Mouse (Mus musculus) cortical plate, adult 2 months (tissue): ENCODE measurements around the gene Gm49486. TPM values are rescaled to one million over a fixed set of nuclear protein-coding genes. Genes with fewer than 3 reads are reported as not detected.

Source experiments
- H3K27ac ChIP-seq: fragments of 200-500 bp; 2 replicates; pipeline ENCODE4 v1.5.1; 2012; ENCODE audit warnings: low read length, control low read depth, inconsistent platforms; ENCODE audit not compliant: insufficient read depth
- H3K4me1 ChIP-seq: fragments of 200-500 bp; 2 replicates; pipeline ENCODE4 v1.6.1; 2011; ENCODE audit warnings: low read length; ENCODE audit not compliant: control insufficient read depth, insufficient read depth
- H3K4me3 ChIP-seq: fragments of 200-500 bp; 2 replicates; pipeline ENCODE4 v1.5.1; 2011; ENCODE audit warnings: mild to moderate bottlenecking, low read length, control low read depth; ENCODE audit not compliant: insufficient read depth
- CTCF ChIP-seq: fragments of 200-500 bp; IDR thresholded peaks from 2 replicates; pipeline ENCODE4 v1.5.1; 2011; ENCODE audit warnings: mild to moderate bottlenecking, control low read depth, low read length; ENCODE audit not compliant: insufficient read depth; ENCODE audit errors: extremely low read depth
- POLR2A ChIP-seq: fragments of 200-500 bp; IDR thresholded peaks from 2 replicates; pipeline ENCODE4 v1.6.1; 2011; ENCODE audit warnings: mild to moderate bottlenecking, low read length, control low read depth; ENCODE audit not compliant: insufficient read depth; ENCODE audit errors: extremely low read depth
- polyA plus RNA-seq: library from polyadenylated mRNA; depleted of rRNA; stranded (reverse); fragments of >200 nt; gene quantifications from 2 replicates; pipeline ENCODE4 v1.2.3, GENCODE M21; 2012

Gm49486 gene
- polyA plus RNA-seq, 1 experiment = 1.2 TPM

DNA sequence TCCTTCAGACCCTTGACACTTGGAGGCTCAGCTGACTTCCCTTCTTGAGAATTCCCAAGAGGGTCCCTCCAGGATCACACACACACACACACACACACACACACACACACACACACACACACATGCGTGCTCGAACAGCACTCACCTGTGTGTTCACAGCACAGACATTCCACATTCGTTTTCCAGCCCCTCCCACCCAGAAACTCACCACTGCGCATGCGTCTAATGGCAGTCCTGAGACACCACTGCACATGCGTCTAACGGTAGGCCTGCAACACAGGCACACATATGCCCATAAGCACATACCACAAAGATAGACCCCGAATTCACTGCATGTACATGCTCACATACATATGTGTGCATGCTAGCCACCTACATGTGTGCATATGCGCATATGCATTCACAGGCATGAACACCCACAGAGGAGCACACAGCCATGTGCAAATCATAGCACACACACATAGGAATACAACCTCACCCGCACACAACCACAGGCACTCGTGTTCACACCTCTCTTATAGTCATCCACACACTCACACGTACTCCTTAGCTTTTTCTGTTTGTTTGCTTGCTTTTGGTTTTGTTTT, 29.7 kb upstream of the Gm49486 start:
- no peak overlapping the region for H3K4me3 ChIP-seq
- TF ChIP-seq CTCF (no peak), POLR2A (no peak)
- H3K4me1 ChIP-seq = no peaks in the 10 kb centered on the region
- H3K27ac ChIP-seq = no peak overlapping the region

DNA sequence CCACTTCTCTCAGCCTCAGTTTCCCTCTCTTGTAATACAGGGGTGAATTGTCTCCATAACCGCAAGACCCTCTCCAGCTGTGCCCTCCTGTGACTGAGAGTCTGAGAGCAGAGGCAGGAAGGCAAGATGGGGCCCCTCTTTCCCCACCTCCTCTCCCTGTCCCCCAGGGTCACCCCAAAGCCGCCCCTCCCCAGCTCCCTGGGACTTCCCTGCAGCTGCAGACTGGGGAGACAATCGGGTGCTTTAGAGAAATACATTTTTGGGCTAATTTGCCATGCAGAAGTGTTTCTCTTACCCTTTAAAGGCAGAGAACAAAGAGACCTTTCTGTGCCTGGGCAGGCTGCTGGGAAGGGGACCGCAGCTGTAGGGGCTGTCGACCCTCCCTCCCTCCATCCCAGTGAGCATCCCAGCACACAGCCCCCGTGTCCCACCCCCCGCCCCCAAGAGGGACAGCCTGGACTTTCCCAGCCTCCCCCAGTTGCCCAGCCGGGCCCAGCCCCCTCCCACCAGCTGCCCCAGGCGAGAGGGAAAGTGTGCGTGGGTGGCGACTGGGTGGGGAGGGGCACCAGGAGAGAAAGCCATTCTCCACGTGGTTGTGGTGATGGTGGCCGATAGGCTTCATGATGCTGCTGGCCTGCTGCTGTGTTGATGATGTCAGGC, 27.6 kb upstream of the Gm49486 start:
- Histone ChIP-seq H3K4me3 (no peak overlapping the region), H3K27ac (peak overlapping the region; percentile 69), H3K4me1 (no peaks in the 10 kb centered on the region)
- TF ChIP-seq CTCF (no peak), POLR2A (no peak)

DNA sequence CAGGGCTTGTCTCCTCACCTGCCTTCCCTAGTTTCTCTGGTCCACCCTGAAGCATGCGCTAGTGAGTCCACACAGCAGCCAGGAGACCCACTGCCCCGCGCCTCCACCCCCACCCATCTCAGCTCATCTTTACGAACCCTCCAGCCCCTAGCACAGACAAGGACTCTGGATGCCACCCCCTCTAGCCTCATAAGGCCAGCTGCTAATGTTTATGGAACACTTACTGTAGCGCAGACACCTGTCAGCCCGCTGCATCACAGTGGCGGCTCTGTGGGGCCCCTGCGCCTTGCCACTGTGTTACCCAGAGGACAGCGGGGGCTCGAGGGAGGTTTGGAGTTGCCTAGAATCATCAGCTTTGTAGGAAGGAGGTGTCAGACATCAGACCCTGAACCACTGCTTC, 26.6 kb upstream of the Gm49486 start:
- Histone ChIP-seq H3K4me1 (no peaks in the 10 kb centered on the region), H3K4me3 (no peak overlapping the region), H3K27ac (peak overlapping the region; percentile 48)
- no peak for TF ChIP-seq CTCF
- TF ChIP-seq POLR2A = no peak

DNA sequence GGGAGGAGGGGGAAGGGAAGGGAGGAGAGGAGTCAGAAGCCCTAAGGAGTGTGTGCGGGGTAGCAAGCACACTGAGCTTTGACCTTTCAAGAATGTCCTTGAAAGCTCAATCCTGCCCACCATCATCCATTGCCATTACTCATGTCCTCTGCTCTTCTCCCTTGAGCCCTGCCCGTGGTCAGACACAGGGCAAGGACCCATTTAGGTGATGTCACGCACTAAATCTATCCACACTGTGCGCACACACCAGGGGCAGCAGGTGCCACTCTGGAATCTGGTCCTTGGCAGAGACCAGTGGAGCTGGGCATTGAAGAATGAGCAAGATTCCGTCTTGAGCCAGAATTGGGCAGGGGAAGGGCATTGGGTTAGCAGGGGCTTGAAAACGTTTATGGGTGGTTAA, 21.0 kb upstream of the Gm49486 start:
- no peak for TF ChIP-seq CTCF
- no peak for TF ChIP-seq POLR2A

DNA sequence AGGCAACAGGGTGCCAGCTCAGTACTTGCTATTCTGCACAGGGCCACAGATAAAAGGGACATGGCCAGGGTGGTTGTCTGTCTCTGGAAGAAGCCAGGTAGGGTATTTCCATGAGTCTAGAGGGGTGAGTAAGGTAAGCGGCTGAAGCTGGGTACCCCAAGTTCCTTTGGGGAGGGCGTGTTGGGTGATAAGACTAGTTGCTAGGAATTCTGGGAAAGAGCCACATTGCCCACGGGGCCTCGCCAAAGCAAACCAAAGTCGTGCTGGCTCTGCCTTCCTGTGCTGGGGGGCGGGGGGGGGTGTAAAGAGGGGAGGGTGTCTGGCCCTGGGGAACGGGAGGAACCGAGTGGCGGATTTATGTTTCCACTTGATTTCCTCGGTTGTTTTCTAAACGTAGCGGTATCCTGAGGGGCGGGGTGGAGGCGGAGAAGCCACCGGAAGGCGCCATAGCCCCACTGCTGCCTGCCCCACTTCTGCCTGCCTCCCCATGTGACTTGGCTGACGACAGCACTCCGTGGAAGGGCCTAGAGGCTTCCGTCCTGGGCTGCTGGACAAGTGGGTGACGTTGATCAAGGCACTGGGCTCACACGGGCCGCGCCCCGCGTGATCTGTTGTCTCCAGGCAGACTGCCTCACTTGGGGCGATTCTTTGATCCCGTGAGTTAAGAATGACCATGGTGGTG, 20.3 kb upstream of the Gm49486 start:
- Histone ChIP-seq H3K27ac (peak overlapping the region; percentile 10; the same call in 1 of the 2 replicates), H3K4me1 (no peaks in the 10 kb centered on the region), H3K4me3 (no peak overlapping the region)
- TF ChIP-seq CTCF (no peak), POLR2A (no peak)

More for the DNA sequence above, 21.0 kb upstream of the Gm49486 start:
- Histone ChIP-seq H3K4me1 (no peaks in the 10 kb centered on the region), H3K27ac (no peak overlapping the region; the same call in 1 of the 2 replicates), H3K4me3 (no peak overlapping the region)

DNA sequence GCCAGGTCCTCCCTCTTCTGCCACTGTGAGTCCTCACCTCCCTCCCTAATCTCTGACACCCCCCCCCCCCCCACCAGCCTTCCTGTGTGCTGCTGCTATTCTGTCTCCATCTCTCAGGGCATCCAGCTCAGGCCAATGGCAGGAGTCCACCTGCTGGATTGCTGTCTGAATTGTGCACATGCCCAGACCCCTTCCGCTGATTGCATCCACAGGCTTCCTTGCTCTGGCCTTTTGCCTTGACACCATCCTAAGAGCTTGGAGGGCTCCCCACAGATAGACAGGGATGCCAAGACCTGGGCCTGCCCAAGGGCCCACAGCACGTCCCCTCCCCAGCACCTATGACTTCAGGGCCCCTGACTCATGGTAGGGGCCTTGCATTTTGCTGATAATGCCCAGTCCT, 18.8 kb upstream of the Gm49486 start:
- no peaks in the 10 kb centered on the region for H3K4me1 ChIP-seq
- H3K27ac ChIP-seq = no peak overlapping the region
- TF ChIP-seq POLR2A = no peak
- no peak for TF ChIP-seq CTCF
- H3K4me3 ChIP-seq = no peak overlapping the region

DNA sequence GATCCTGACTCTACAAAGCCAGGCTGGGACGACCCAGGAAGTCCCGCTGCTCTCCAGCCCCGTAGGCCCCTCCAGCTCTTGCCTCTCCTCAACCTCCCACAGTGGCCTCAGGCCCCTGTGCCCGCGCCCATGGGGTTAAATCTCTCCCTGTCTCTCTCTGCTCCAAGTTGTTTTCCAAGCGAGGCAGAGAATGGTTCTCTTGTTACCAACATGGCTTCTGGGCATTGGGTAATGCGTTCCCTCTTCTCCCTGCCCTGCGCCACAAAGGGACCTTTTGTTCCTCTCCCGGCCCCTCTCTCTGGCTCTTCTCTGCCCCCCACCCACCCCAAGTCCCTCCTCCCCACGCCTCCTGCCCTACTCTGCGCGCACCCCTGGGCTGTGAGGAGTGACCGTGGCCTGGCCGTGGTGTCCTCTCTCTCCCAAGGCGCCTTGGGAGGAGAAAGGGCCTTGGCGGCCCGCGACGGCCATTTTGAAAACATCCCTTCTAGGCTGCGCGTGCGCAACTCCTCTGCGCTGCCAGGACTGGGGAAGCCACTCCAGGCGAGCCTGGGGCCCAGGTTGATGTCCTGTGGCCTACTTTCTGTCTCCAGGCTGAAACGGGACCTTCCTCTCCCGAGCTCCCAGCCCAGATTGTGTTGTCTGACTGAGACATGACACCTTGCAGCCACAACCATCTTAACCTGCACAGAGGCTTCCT, 16.3 kb upstream of the Gm49486 start:
- TF ChIP-seq CTCF = no peak
- Histone ChIP-seq H3K4me3 (no peak overlapping the region), H3K27ac (peak overlapping the region; percentile 92), H3K4me1 (no peaks in the 10 kb centered on the region)

DNA sequence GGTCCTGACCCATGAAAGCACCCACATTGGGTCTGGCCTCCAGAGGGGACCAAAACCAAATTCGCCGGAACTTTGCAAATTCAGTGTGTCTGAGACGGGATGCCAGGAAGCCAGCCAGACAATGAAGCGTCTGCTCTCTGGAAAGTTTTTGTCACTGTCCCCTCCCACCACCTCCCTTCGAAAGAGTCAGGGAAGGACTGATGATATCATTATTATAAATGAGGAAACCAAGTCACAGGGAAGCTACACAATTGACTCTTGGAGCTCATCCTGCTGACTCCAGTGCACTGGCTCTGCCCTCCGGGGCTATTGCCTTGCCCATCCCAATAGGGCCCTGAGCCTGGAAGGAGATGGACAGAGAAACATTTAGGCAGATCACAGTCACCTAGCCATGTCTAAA, 15.6 kb upstream of the Gm49486 start:
- Histone ChIP-seq H3K4me1 (no peaks in the 10 kb centered on the region), H3K4me3 (no peak overlapping the region), H3K27ac (peak overlapping the region; percentile 41; the same call in 1 of the 2 replicates)
- no peak for TF ChIP-seq POLR2A
- no peak for TF ChIP-seq CTCF

DNA sequence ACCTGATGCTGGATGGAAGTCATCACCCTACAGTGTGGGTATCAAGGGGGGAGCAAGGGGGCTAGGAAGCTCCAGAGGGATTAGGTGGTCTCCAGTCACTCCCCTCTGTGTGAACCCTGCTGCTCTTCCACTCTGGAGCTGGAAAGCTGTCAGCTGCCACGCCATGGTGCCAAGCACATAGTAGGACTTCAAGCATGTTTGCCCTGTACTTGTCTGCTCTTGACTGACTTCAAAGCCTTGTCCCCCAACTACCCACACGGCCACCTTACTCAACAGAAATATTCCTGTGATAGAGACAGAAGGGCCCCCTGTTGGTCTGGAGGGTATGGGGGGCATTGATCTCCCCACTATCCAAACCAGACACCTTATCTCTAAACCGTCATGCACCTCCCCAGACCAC, 13.0 kb upstream of the Gm49486 start:
- TF ChIP-seq POLR2A (no peak), CTCF (no peak)
- no peaks in the 10 kb centered on the region for H3K4me1 ChIP-seq

More for the DNA sequence above, 13.0 kb upstream of the Gm49486 start:
- no peak overlapping the region for H3K27ac ChIP-seq
- no peak overlapping the region for H3K4me3 ChIP-seq
